Mouse (Mus musculus) brain, embryonic 14.5 days (tissue): ENCODE measurements around the gene Cfap65.

Experiments
- CTCF ChIP-seq: fragments of 200-500 bp; IDR thresholded peaks from 2 replicates; pipeline ENCODE4 v1.5.1; 2012; ENCODE audit warnings: inconsistent platforms, mild to moderate bottlenecking, moderate library complexity, borderline replicate concordance; ENCODE audit not compliant: insufficient read depth, insufficient read length; ENCODE audit errors: extremely low read depth
- POLR2A ChIP-seq: fragments of 200-500 bp; IDR thresholded peaks from 2 replicates; pipeline ENCODE4 v1.6.1; 2012; ENCODE audit warnings: mild to moderate bottlenecking, inconsistent platforms, borderline replicate concordance; ENCODE audit not compliant: poor library complexity, insufficient read depth, insufficient read length, severe bottlenecking; ENCODE audit errors: extremely low read depth

GRCm38 (mm10) chr1:74900341-74901285 lies 34.8 kb downstream of the Cfap65 start:
- no peak for TF ChIP-seq CTCF
- no peak for TF ChIP-seq POLR2A
